Mouse (Mus musculus): ENCODE data around the gene Met. TPM values are rescaled to one million over a fixed set of nuclear protein-coding genes. Genes with fewer than 3 reads are reported as not detected.

Met gene
- polyA plus RNA-seq, 1 experiment = 0.35 TPM

DNA sequence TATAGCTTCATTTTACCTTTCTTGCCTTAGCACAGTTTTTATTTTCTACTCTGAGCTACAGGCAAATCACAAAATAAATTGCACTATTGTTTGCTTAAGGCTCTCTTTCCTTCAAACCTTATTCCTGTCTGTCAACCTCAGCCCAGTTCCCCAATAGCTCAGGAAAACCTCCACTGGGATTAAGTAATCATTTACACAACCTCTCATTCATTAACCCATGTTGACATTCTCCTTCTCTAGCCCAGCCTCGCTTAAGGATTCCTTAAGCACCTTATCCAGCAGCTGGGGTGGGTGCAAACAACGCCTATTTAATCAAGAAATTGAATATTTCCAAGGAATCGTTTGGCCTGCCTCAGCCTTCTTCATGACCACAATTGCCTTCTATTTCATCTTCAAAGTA is 40.1 kb downstream of the Met start:
- Histone ChIP-seq H3K36me3 (ENCODE audit: control insufficient read depth, insufficient read depth, low read length) (no peaks in the 10 kb centered on the region), H3K4me3 (ENCODE audit: control insufficient read depth, low read depth, low read length) (no peak overlapping the region), H3K27me3 (ENCODE audit: control insufficient read depth, insufficient read depth, low read length) (no peaks in the 10 kb centered on the region), H3K27ac (ENCODE audit: control insufficient read depth, insufficient read depth, low read depth, low read length) (no peak overlapping the region), H3K4me1 (ENCODE audit: control insufficient read depth, insufficient read depth, low read length) (no peaks in the 10 kb centered on the region)
- TF ChIP-seq POLR2A (IDR thresholded peaks at IDR 0.05; ENCODE audit: control insufficient read depth, low read depth, low read length) (no peak), CTCF (IDR thresholded peaks at IDR 0.05; ENCODE audit: control insufficient read depth, insufficient read depth, insufficient replicate concordance, low read depth, low read length) (no peak)

GRCm38 (mm10) chr6:17505530-17505929 is 41.9 kb downstream of the Met start:
- H3K27ac ChIP-seq (ENCODE audit: control insufficient read depth, insufficient read depth, low read depth, low read length) = no peak overlapping the region

GRCm38 (mm10) chr6:17506831-17507230 is 43.2 kb downstream of the Met start:
- no peak overlapping the region for H3K4me3 ChIP-seq (ENCODE audit: control insufficient read depth, low read depth, low read length)
- H3K27me3 ChIP-seq (ENCODE audit: control insufficient read depth, insufficient read depth, low read length) = no peaks in the 10 kb centered on the region
- H3K36me3 ChIP-seq (ENCODE audit: control insufficient read depth, insufficient read depth, low read length) = no peaks in the 10 kb centered on the region
- H3K27ac ChIP-seq (ENCODE audit: control insufficient read depth, insufficient read depth, low read depth, low read length) = no peak overlapping the region
- TF ChIP-seq CTCF (IDR thresholded peaks at IDR 0.05; ENCODE audit: control insufficient read depth, insufficient read depth, insufficient replicate concordance, low read depth, low read length) (no peak), POLR2A (IDR thresholded peaks at IDR 0.05; ENCODE audit: control insufficient read depth, low read depth, low read length) (no peak)
- no peaks in the 10 kb centered on the region for H3K4me1 ChIP-seq (ENCODE audit: control insufficient read depth, insufficient read depth, low read length)

More at GRCm38 (mm10) chr6:17505530-17505929, 41.9 kb downstream of the Met start:
- Histone ChIP-seq H3K4me1 (ENCODE audit: control insufficient read depth, insufficient read depth, low read length) (no peaks in the 10 kb centered on the region), H3K36me3 (ENCODE audit: control insufficient read depth, insufficient read depth, low read length) (no peaks in the 10 kb centered on the region), H3K27me3 (ENCODE audit: control insufficient read depth, insufficient read depth, low read length) (no peaks in the 10 kb centered on the region), H3K4me3 (ENCODE audit: control insufficient read depth, low read depth, low read length) (no peak overlapping the region)
- TF ChIP-seq CTCF (IDR thresholded peaks at IDR 0.05; ENCODE audit: control insufficient read depth, insufficient read depth, insufficient replicate concordance, low read depth, low read length) (no peak), POLR2A (IDR thresholded peaks at IDR 0.05; ENCODE audit: control insufficient read depth, low read depth, low read length) (no peak)

DNA sequence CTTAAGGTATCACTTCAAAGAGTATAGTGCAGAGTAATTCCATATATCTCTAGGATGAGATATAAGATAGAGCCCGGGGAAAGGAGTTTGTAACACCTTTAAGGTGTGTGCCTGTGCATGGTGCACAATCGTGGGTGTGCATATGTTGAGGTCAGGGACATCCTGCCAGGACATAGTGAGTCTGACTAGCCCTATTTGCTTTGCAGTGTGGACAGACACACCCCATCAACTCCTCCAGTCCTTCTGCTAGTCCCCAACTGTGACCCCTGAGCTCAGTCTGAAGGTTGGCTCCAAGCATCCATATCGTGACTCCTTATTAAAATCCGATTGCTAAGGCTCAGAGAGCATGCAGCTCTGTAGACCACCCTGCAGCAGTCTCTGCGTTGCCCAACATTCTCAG is 44.6 kb downstream of the Met start:
- no peak overlapping the region for H3K27ac ChIP-seq (ENCODE audit: control insufficient read depth, insufficient read depth, low read depth, low read length)
- no peaks in the 10 kb centered on the region for H3K36me3 ChIP-seq (ENCODE audit: control insufficient read depth, insufficient read depth, low read length)
- H3K4me1 ChIP-seq (ENCODE audit: control insufficient read depth, insufficient read depth, low read length) = no peaks in the 10 kb centered on the region
- no peak for TF ChIP-seq CTCF (IDR thresholded peaks at IDR 0.05; ENCODE audit: control insufficient read depth, insufficient read depth, insufficient replicate concordance, low read depth, low read length)
- no peak for TF ChIP-seq POLR2A (IDR thresholded peaks at IDR 0.05; ENCODE audit: control insufficient read depth, low read depth, low read length)
- H3K4me3 ChIP-seq (ENCODE audit: control insufficient read depth, low read depth, low read length) = no peak overlapping the region
- no peaks in the 10 kb centered on the region for H3K27me3 ChIP-seq (ENCODE audit: control insufficient read depth, insufficient read depth, low read length)

- Histone ChIP-seq H3K27ac (ENCODE audit: control insufficient read depth, insufficient read depth, low read depth, low read length) (no peak overlapping the region), H3K36me3 (ENCODE audit: control insufficient read depth, insufficient read depth, low read length) (no peaks in the 10 kb centered on the region), H3K27me3 (ENCODE audit: control insufficient read depth, insufficient read depth, low read length) (no peaks in the 10 kb centered on the region), H3K4me3 (ENCODE audit: control insufficient read depth, low read depth, low read length) (no peak overlapping the region), H3K4me1 (ENCODE audit: control insufficient read depth, insufficient read depth, low read length) (no peaks in the 10 kb centered on the region)
- no peak for TF ChIP-seq POLR2A (IDR thresholded peaks at IDR 0.05; ENCODE audit: control insufficient read depth, low read depth, low read length)
- no peak for TF ChIP-seq CTCF (IDR thresholded peaks at IDR 0.05; ENCODE audit: control insufficient read depth, insufficient read depth, insufficient replicate concordance, low read depth, low read length)
Observed at GRCm38 (mm10) chr6:17508604-17509372, 45.2 kb downstream of the Met start.

DNA sequence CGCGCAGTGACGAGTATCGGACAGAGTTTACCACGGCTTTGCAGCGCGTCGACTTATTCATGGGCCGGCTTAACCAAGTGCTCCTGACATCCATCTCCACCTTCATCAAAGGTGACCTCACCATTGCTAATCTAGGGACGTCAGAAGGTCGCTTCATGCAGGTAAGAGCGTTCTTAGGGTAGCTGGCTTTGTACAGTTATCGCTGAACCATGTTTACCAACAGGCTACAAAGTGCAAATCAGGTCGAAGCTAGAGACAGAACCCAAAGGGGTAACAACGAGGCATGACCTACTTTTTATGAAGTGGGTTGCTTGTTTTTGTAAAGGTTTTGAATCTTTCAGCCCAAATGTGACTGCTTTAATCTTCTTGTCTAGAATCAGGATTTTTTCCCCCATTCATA is 49.8 kb downstream of the Met start:
- Histone ChIP-seq H3K27me3 (ENCODE audit: control insufficient read depth, insufficient read depth, low read length) (no peaks in the 10 kb centered on the region), H3K36me3 (ENCODE audit: control insufficient read depth, insufficient read depth, low read length) (no peaks in the 10 kb centered on the region)

DNA sequence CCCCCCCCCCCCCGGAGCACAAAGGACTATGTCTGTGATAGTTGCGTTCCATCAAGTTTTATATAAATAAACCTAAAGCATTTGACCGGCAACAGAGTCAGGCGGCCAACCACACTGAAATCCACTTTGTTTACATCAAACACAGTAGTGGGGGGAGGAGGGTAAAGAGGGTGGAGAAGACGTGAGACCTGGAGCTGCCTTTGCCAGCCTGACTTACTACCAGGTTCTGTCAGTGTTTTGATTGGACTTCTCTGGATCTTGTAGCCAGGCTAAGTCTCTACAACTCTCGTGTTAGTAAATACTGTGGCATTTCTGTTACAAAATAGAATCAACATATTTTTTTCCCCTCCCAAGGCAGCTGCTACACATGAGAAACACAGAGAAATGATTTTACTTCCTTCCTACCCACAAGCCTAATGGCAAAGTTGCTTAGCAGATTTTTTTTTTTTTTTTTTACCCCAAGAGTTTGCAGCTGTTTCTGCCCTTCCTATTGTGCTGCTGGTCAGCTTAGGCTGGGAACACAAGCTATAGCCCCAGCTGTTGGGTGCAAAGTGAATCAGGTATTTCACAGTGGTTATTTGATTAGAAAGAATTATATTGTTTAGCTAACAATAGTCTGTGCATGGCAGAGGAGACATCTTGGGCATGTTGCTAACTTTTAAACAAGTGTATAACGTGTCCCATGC is 52.3 kb downstream of the Met start:
- H3K4me1 ChIP-seq (ENCODE audit: control insufficient read depth, insufficient read depth, low read length) = no peaks in the 10 kb centered on the region
- no peaks in the 10 kb centered on the region for H3K27me3 ChIP-seq (ENCODE audit: control insufficient read depth, insufficient read depth, low read length)
- TF ChIP-seq POLR2A (IDR thresholded peaks at IDR 0.05; ENCODE audit: control insufficient read depth, low read depth, low read length) (no peak), CTCF (IDR thresholded peaks at IDR 0.05; ENCODE audit: control insufficient read depth, insufficient read depth, insufficient replicate concordance, low read depth, low read length) (no peak)
- H3K36me3 ChIP-seq (ENCODE audit: control insufficient read depth, insufficient read depth, low read length) = no peaks in the 10 kb centered on the region
- no peak overlapping the region for H3K27ac ChIP-seq (ENCODE audit: control insufficient read depth, insufficient read depth, low read depth, low read length)
- no peak overlapping the region for H3K4me3 ChIP-seq (ENCODE audit: control insufficient read depth, low read depth, low read length)

More for the DNA sequence above, 49.8 kb downstream of the Met start:
- Histone ChIP-seq H3K27ac (ENCODE audit: control insufficient read depth, insufficient read depth, low read depth, low read length) (no peak overlapping the region), H3K4me3 (ENCODE audit: control insufficient read depth, low read depth, low read length) (no peak overlapping the region), H3K4me1 (ENCODE audit: control insufficient read depth, insufficient read depth, low read length) (no peaks in the 10 kb centered on the region)
- no peak for TF ChIP-seq CTCF (IDR thresholded peaks at IDR 0.05; ENCODE audit: control insufficient read depth, insufficient read depth, insufficient replicate concordance, low read depth, low read length)
- TF ChIP-seq POLR2A (IDR thresholded peaks at IDR 0.05; ENCODE audit: control insufficient read depth, low read depth, low read length) = no peak

All from testis, adult 2 months (tissue).